Mouse (Mus musculus) heart, postnatal 4 days (tissue): ENCODE data around the gene Ddit4. TPM values are rescaled to one million over a fixed set of nuclear protein-coding genes. Genes with fewer than 3 reads are reported as not detected.

Experiments
- DNase-seq: peaks from one replicate; pipeline ENCODE4 v3.0.0; 2021
- total RNA-seq, 2 experiments: library from RNA; stranded (reverse); gene quantifications; 2 replicates each; pipeline ENCODE4 v1.2.3; 2021

Gene Ddit4
- total RNA-seq, 2 experiments from 2014 or later: 31.4 to 36.9 TPM

- DNase-seq: no peak
Observed at GRCm38 (mm10) chr10:59971813-59972212, 20.2 kb upstream of the Ddit4 start.

- DNase-seq: no peak
Observed at GRCm38 (mm10) chr10:59970450-59971062, 18.9 kb upstream of the Ddit4 start.

- peak; percentile 76 for DNase-seq
Observed at GRCm38 (mm10) chr10:59969821-59970449, 18.3 kb upstream of the Ddit4 start.

- peak; percentile 78 for DNase-seq
Observed at GRCm38 (mm10) chr10:59967309-59967942, 15.8 kb upstream of the Ddit4 start.

GRCm38 (mm10) chr10:59966743-59967142 lies 15.1 kb upstream of the Ddit4 start:
- DNase-seq: no peak

GRCm38 (mm10) chr10:59965788-59966187 lies 14.2 kb upstream of the Ddit4 start:
- no peak for DNase-seq

GRCm38 (mm10) chr10:59965362-59965695 lies 13.7 kb upstream of the Ddit4 start:
- DNase-seq: no peak

GRCm38 (mm10) chr10:59964504-59965361 lies 13.1 kb upstream of the Ddit4 start:
- no peak for DNase-seq

GRCm38 (mm10) chr10:59963609-59964008 lies 12.0 kb upstream of the Ddit4 start:
- DNase-seq: no peak

- no peak for DNase-seq
Observed at GRCm38 (mm10) chr10:59959517-59959916, 7.9 kb upstream of the Ddit4 start.

GRCm38 (mm10) chr10:59958458-59958857 lies 6.8 kb upstream of the Ddit4 start:
- no peak for DNase-seq

GRCm38 (mm10) chr10:59957171-59958149 lies 5.8 kb upstream of the Ddit4 start:
- DNase-seq: peak; percentile 55

- no peak for DNase-seq
Observed at GRCm38 (mm10) chr10:59956681-59957080, 5.0 kb upstream of the Ddit4 start.

- no peak for DNase-seq
Observed at GRCm38 (mm10) chr10:59953564-59954039, 2.0 kb upstream of the Ddit4 start.

GRCm38 (mm10) chr10:59952781-59953563 lies 1.3 kb upstream of the Ddit4 start:
- no peak for DNase-seq

- peak; percentile 65 for DNase-seq
Observed at GRCm38 (mm10) chr10:59952152-59952780, 632 bp upstream of the Ddit4 start.

GRCm38 (mm10) chr10:59950716-59951191 lies 880 bp downstream of the Ddit4 start:
- DNase-seq: peak; percentile 87

- DNase-seq: no peak
Observed at GRCm38 (mm10) chr10:59949783-59950605, 1.6 kb downstream of the Ddit4 start.

GRCm38 (mm10) chr10:59949255-59949648 lies 2.4 kb downstream of the Ddit4 start:
- DNase-seq: no peak
